Mouse (Mus musculus) lung, postnatal 0 days (tissue): ENCODE data around the gene Fhad1. TPM values are rescaled to one million over a fixed set of nuclear protein-coding genes. Genes with fewer than 3 reads are reported as not detected.

Experiments used
- ATAC-seq: fragments of 200-750 bp; cut with Nextera tagmentation; 2 replicates; pipeline ENCODE4 v1.8.0; 2017; ENCODE audit warnings: moderate library complexity
- DNase-seq: peaks from one replicate; pipeline ENCODE4 v3.0.0-alpha.2; 2016; ENCODE audit warnings: low spot score
- H3K27ac ChIP-seq: fragments of 300-500 bp; sonication (generic); 2 replicates; pipeline ENCODE4 v1.5.1; 2014; ENCODE audit warnings: antibody characterized with exemption, mild to moderate bottlenecking, low read length, mixed read lengths
- H3K27me3 ChIP-seq: fragments of 300-500 bp; sonication (generic); replicated peaks from 2 replicates; pipeline ENCODE4 v1.6.1; 2014; ENCODE audit warnings: low read length, mixed read lengths; ENCODE audit not compliant: insufficient read depth
- H3K36me3 ChIP-seq: fragments of 300-500 bp; sonication (generic); 2 replicates; pipeline ENCODE4 v1.6.1; 2014; ENCODE audit warnings: low read length, mixed read lengths; ENCODE audit not compliant: insufficient read depth
- H3K4me1 ChIP-seq: fragments of 300-500 bp; sonication (generic); 2 replicates; pipeline ENCODE4 v1.6.1; 2014; ENCODE audit warnings: antibody characterized with exemption, low read depth, low read length, mixed read lengths; ENCODE audit not compliant: insufficient read depth
- H3K4me2 ChIP-seq: fragments of 300-500 bp; sonication (generic); replicated peaks from 2 replicates; pipeline ENCODE4 v1.6.1; 2014; ENCODE audit warnings: low read depth, mild to moderate bottlenecking, low read length, moderate library complexity, mixed read lengths
- H3K4me3 ChIP-seq: fragments of 300-500 bp; sonication (generic); 2 replicates; pipeline ENCODE4 v1.5.1; 2014; ENCODE audit warnings: low read depth, low read length
- H3K9ac ChIP-seq: fragments of 300-500 bp; sonication (generic); replicated peaks from 2 replicates; pipeline ENCODE4 v1.6.1; 2014; ENCODE audit warnings: low read depth, mild to moderate bottlenecking
- H3K9me3 ChIP-seq: fragments of 300-500 bp; sonication (generic); 2 replicates; pipeline ENCODE4 v1.6.1; 2016; ENCODE audit warnings: low read length, mixed read lengths
- CTCF ChIP-seq: IDR thresholded peaks from 2 replicates; pipeline ENCODE4 v1.5.1; 2016; ENCODE audit warnings: antibody characterized with exemption, mild to moderate bottlenecking
- EP300 ChIP-seq: IDR thresholded peaks from 2 replicates; pipeline ENCODE4 v1.6.1; 2016; ENCODE audit warnings: antibody characterized with exemption, mild to moderate bottlenecking, control low read depth
- WGBS: fragments of 180-500 bp; shearing (Covaris S2); extraction: QIAGEN DNeasy Blood & Tissue Kit; methylation state at CpG from one replicate; pipeline ENCODE4 v1.1.7; 2014; 5-methylcytosine and 5-hydroxymethylcytosine counted together
- polyA plus RNA-seq: library from polyadenylated mRNA; unstranded; fragments of >200 nt; fragmentation: Nextera tagmentation; extraction: Ambion mirVana; gene quantifications from 2 replicates; pipeline ENCODE4 v1.2.1, GENCODE M21; 2015

Fhad1 gene
- polyA plus RNA-seq = 6.5 and 8.3 TPM in 2 replicates

GRCm38 (mm10) chr4:142014659-142015608 is at the start of gene Fhad1:
Fhad1 (minus strand) TSS chr4:142015082.
- no peaks in the 10 kb centered on the region for H3K9me3 ChIP-seq
- H3K27me3 ChIP-seq = peaks cover 3% of the 10 kb centered on the region; the same call in 1 of the 2 replicates
- peak within 1 kb of the TSS; percentile 28 for H3K4me3 ChIP-seq
- peak; percentile 88 for DNase-seq
- H3K4me2 ChIP-seq = peak within 1 kb of the TSS; percentile 48
- H3K4me1 ChIP-seq = no peaks in the 10 kb centered on the region
- TF ChIP-seq EP300 = no peak
- peak; percentile 30; the same call in 1 of the 2 replicates for TF ChIP-seq CTCF
- under 1% methylated on average over 38 of the region's 46 CpGs for WGBS
- H3K36me3 ChIP-seq = no peaks in the 10 kb centered on the region
- no peak within 1 kb of the TSS for H3K9ac ChIP-seq
- H3K27ac ChIP-seq = no peak within 1 kb of the TSS
- peak; percentile 91 for ATAC-seq

GRCm38 (mm10) chr4:142063057-142063534 is 48.2 kb upstream of the Fhad1 start:
- ATAC-seq (peak; percentile 52), DNase-seq (peak; percentile 39)
- H3K4me1 ChIP-seq = peaks cover 7% of the 10 kb centered on the region; the same call in 1 of the 2 replicates
- H3K4me2 ChIP-seq = no peak overlapping the region
- H3K27ac ChIP-seq = no peak overlapping the region
- no peaks in the 10 kb centered on the region for H3K36me3 ChIP-seq
- no peak overlapping the region for H3K4me3 ChIP-seq
- TF ChIP-seq CTCF (no peak), EP300 (no peak)
- H3K9ac ChIP-seq = no peak overlapping the region
- H3K9me3 ChIP-seq = no peaks in the 10 kb centered on the region
- H3K27me3 ChIP-seq = no peaks in the 10 kb centered on the region
- 74% methylated on average over 8 of the region's 8 CpGs for WGBS

DNA sequence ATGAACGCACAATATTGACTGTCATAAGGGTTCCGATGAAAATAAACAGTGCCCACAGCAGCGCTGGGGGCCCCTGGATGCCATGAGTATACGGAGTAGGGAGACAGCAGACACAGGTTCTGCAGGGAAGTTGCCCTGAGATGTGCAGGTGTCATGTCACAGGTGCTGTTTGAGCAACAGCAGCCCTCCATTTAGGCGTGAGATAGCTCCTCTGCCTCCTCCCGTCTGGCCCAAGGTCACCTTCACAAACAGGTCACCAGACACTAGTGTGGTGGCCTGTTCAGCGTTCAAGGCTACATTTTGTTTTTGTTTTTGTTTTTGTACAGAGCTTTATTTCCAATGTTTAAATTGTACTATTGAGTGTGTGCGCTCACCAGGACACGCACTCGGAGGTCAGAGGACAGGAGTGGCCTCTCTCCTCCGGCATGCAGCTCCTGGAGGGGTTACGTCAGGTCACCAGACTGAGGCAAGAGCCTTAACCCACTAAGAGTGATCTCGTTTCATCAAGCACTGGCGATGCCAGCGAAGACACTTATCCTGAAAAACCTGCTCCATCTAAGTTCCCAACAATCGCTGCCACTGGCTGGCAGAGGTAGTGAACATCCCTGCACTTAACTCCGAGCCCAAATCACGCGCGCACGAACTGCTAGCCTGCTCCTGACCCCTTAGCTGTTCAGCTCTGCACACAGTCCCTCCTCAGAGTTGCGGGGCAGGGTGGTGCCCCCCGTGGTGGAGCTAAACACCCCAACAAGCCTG is 46.8 kb upstream of the Fhad1 start:
- Histone ChIP-seq H3K4me2 (no peak overlapping the region), H3K27ac (no peak overlapping the region), H3K9ac (no peak overlapping the region), H3K4me1 (peaks cover 7% of the 10 kb centered on the region; the same call in 1 of the 2 replicates), H3K4me3 (no peak overlapping the region), H3K36me3 (no peaks in the 10 kb centered on the region), H3K27me3 (no peaks in the 10 kb centered on the region), H3K9me3 (no peaks in the 10 kb centered on the region)
- ATAC-seq (no peak), DNase-seq (no peak)
- whole genome bisulfite sequencing = 69% methylated on average over 23 of the region's 23 CpGs
- TF ChIP-seq CTCF = no peak
- no peak for TF ChIP-seq EP300

GRCm38 (mm10) chr4:142060455-142061378 is 45.8 kb upstream of the Fhad1 start:
- no peak overlapping the region for H3K4me3 ChIP-seq
- H3K9me3 ChIP-seq = no peaks in the 10 kb centered on the region
- H3K9ac ChIP-seq = no peak overlapping the region
- DNase-seq (peak; percentile 40), ATAC-seq (peak; percentile 30; the same call in 1 of the 2 replicates)
- H3K27me3 ChIP-seq = no peaks in the 10 kb centered on the region
- WGBS = 46% methylated on average over 18 of the region's 18 CpGs
- H3K4me2 ChIP-seq = no peak overlapping the region
- TF ChIP-seq CTCF (no peak), EP300 (no peak)
- no peaks in the 10 kb centered on the region for H3K36me3 ChIP-seq
- peaks cover 4% of the 10 kb centered on the region; the same call in 1 of the 2 replicates for H3K4me1 ChIP-seq
- H3K27ac ChIP-seq = no peak overlapping the region

DNA sequence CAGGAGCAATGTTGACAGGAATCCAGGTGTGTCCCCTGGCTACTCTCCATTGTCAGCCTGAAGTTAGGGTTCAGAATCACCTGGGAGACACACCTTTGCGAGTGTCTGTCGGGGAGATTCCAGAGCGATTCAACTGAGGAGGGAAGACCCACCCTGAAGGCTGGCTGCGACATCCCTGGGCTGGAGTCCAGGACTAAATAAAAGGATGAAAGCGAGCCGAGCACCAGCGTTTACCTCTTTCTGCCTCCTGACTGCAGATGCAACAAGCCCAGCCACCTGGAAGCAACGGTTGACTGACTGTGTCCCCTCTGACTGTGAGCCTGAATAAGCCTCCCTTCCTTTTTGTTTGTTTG is 44.9 kb upstream of the Fhad1 start:
- H3K4me3 ChIP-seq = no peak overlapping the region
- H3K27me3 ChIP-seq = no peaks in the 10 kb centered on the region
- H3K36me3 ChIP-seq = no peaks in the 10 kb centered on the region
- H3K27ac ChIP-seq = no peak overlapping the region
- H3K4me1 ChIP-seq = peaks cover 2% of the 10 kb centered on the region; the same call in 1 of the 2 replicates
- no peak for TF ChIP-seq CTCF
- no peak for TF ChIP-seq EP300
- H3K9me3 ChIP-seq = no peaks in the 10 kb centered on the region
- DNase-seq (no peak), ATAC-seq (no peak)
- no peak overlapping the region for H3K9ac ChIP-seq
- H3K4me2 ChIP-seq = no peak overlapping the region
- WGBS = 86% methylated on average over 8 of the region's 8 CpGs
